Mouse (Mus musculus): ENCODE results near the gene Pawr.

Gene Pawr

GRCm38 (mm10) chr10:108389927-108390287, 58.0 kb downstream of the Pawr start:
- in situ Hi-C loops (cut with MboI, MseI): no loop called here

DNA sequence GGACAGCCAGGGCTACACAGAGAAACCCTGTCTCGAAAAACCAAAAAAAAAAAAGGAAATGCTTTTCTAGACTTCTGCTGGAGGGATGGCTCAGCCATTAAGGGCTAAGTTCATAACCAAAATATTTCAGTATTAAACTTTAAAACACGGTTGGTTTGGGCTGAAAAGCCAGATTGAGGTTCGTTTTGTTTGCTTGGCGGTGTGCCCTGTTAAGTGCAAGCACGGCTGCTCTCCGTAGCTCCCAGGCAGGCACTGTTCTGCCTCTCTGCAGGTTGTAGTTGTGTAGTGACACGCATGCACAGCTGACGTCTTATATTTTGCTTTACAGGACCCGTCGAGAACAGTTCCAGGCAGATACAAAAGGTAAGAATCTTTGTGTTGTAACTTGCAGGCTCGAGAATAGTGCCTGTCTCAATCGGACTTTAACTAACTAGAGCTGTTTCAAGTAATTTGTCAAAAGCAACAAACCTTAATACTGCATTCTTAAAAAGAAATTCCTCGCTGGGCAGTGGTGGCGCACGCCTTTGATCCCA, 59.5 kb downstream of the Pawr start:
- in situ Hi-C loops (cut with MboI, MseI): no loop called here

DNA sequence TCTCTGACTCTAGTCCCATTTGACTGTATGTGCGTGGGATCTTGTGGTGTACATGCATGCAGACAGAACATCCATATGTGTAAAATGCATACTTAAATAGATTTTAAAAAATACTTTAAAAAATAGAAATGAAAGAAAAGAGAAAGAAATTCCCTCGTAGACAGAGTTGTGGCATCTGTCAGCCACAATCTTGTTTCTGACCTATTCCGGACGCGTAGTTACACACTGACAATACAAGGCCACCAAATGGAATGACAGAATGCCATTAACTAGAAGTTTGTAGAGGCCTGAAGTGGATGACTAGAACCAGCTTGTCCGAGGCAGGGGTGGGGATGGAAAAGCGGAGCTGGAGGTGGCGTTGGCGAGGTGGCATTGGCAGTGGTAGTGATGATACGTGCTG, 60.2 kb downstream of the Pawr start:
- in situ Hi-C loops (cut with MboI, MseI): no loop called here

GRCm38 (mm10) chr10:108394306-108394705, 62.4 kb downstream of the Pawr start:
- in situ Hi-C loops (cut with MboI, MseI): no loop called here

DNA sequence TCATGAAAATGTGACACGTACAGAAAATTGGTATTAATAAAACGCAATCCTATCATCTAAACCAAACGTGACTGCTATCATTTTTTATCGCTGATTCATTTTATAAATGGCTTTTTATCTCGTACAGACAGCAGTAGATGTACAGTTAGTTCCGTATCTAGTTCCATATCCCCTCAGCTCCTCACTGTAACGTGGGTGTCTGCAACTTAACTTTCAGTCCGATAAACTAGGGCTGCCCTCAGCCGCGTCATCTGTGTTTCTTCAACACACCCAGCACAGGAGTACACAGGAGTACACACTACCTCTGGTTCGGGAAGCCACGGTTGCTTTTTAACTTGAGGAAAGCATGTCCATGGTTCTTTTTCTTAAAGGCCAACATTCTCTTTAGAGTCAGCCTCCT, 63.3 kb downstream of the Pawr start:
- in situ Hi-C loops (cut with MboI, MseI): no loop called here

DNA sequence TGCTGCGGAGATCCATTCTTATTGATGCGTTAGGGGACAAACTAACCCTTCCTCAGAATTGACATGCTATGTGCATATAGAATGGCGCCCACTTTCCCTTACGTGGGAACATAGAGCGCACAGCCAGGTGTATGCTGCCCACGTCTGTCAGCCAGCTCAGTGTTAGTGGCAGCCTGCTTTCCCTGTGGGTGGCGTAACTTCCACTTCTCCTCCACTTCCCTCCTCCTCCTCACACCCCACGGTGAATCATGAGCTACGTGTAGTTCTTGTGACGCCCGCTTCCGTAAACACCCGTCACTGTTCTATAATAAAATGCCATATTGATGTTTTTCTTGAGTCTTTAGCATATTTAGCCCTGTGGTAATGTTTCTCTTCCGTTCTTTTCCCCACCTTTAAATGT, 63.7 kb downstream of the Pawr start:
- in situ Hi-C loops (cut with MboI, MseI): no loop called here

GRCm38 (mm10) chr10:108402751-108403150, 70.8 kb downstream of the Pawr start:
- in situ Hi-C loops (cut with MboI, MseI): no loop called here

DNA sequence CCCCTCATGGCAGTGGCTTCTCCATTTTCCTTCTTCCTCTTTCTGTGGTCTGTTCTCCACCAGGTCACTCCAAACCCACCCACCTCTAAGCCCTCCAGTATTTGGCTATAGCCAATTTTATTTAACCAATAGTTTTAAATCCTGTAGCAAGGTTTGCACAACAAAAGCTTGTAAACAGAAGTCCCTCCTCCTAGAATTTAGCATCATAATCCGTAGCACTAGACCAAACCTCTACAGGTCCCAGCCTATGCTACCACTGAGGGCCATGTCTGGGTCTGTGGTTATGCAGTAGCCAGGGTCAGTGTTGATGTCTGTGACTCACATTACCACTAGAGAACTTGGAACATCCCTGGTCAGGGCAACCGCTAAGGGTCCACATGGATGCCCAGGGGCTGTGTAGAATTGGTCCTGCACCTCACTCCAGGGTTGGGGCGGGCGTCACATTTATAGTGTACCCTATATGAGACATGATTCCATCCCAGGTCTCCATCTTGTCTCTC, 71.5 kb downstream of the Pawr start:
- in situ Hi-C loops (cut with MboI, MseI): no loop called here

GRCm38 (mm10) chr10:108404087-108404486, 72.2 kb downstream of the Pawr start:
- in situ Hi-C loops (cut with MboI, MseI): no loop called here

DNA sequence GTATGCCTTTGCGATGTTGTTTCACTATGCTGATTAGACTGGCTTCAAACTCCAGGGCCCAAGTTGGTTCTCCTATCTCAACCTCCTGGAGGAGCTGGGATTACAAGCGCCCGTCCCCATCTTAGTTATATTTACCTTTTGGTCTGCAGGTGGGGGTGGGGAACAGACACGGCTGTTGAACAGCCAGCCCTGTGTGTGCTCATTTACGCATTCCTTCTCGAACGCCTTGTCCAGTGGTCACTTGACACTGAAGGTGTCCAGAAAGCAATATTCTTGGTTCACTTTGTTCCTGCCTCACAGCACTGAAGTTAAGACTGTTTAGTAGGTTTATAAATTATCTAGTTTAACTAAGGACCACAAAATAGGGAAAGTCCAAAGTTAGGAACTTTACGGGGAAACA, 73.2 kb downstream of the Pawr start:
- in situ Hi-C loops (cut with MboI, MseI): no loop called here

- in situ Hi-C loops (cut with MboI, MseI): no loop called here
Observed at GRCm38 (mm10) chr10:108405931-108406330, 74.0 kb downstream of the Pawr start.

GRCm38 (mm10) chr10:108406798-108407754, 75.2 kb downstream of the Pawr start:
- in situ Hi-C loops (cut with MboI, MseI): no loop called here

DNA sequence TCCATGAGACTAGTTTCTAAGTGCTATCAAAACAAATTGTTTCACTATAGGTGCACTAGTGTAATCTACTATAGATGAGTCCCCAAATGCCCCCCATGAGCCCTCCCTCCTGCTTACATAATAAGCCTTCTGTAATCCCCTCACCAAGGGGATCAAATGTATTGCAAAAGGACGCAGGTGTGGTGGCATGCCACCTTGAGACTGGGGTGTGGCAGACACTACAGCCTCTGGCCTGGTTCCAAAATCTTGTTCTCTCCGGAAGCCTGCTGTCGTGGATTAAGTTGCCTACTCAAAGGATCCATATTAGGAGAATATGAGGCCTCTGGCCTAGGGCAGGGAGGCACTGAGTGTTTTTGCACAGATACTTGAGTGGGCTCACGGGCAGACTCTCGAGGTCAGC, 76.1 kb downstream of the Pawr start:
- in situ Hi-C loops (cut with MboI, MseI): no loop called here

DNA sequence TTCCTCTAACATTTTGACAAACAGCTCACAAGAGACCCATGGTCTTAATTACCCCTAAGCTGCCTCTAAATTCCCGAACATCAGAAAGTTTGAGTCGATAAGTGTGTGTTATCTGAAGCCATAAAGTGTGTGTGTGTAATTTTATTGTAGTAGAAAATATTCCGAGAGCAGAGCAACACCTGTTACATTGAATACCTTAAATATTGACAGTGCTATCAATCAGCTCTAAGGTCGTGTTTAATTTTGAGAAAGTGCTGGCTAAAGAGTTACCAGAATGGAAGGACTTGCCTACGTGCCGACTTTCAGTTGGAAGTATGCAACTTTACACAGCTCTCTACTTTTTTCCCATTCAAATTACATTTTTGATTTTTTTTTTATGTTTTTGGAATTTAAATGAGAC, 76.5 kb downstream of the Pawr start:
- in situ Hi-C loops (cut with MboI, MseI): no loop called here

DNA sequence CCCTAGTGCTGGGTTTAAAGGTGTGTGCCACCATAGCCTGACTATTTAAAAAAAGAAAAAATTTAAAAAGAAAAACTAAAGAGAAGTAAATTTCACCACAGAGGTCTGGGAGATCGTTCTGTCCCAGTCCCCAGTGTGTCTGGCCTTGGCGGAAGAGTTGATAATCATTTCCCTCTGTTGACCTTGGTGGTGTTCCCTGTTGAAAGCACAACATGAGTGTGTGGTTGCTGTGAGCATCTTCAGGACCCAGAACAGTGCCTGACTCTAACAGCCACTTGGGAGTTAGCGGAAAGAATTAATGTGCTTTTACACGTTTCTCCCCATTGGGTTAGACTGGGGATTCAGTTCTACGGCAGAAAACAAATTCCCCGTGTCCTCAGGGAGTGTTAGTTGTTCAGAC, 77.1 kb downstream of the Pawr start:
- in situ Hi-C loops (cut with MboI, MseI): no loop called here

DNA sequence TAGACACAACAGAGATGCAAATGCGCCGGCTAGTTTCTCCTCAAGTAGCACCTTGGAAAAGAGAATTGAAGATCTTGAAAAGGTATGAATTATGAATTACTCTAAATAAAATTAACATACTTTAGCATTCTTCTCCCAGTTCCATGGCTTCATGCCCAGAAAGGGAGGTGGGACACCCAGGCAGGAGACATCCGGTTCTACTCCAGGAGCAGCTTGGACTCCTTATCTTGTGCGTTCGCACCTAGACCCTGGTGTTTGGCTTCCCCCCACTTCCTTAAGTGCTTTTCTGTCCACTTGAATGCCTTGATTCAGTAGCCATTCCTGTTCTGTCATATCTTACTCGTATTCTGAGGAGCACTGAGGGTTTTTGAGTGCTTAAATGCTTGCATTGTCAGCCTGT, 77.6 kb downstream of the Pawr start:
- in situ Hi-C loops (cut with MboI, MseI): no loop called here

DNA sequence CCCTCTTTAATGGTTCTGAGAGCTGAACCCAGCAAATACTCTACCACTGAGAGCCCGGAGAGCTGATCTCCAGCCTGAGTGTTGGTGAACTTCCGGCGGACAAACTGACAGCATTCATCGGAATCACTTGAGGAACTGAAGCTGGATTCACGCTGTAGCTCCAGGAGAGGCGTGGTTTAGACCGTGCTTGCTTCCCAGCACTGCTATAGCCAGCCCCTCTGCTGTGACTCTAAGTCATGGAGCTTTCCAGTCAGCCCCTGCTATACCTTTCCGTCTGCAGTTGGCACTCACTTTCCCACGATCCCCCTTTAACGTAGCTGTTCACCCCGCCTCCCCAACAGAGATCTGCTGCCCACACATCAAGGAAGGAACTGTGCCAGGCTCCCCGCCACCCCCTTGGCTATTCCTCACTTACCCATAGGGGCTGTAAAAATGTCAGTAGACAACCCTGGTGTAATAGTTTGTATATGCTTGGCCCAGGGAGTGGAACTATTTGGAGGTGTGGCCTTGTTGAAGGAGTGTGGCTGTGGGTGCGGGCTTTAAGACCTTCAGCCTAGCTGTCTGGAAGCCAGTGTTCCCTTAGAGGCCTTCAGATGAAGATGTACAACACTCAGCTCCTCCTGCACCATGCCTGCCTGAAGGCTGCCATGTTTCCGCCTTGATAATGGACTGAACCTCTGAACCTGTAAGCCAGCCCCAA, 83.2 kb downstream of the Pawr start:
- in situ Hi-C loops (cut with MboI, MseI): no loop called here

DNA sequence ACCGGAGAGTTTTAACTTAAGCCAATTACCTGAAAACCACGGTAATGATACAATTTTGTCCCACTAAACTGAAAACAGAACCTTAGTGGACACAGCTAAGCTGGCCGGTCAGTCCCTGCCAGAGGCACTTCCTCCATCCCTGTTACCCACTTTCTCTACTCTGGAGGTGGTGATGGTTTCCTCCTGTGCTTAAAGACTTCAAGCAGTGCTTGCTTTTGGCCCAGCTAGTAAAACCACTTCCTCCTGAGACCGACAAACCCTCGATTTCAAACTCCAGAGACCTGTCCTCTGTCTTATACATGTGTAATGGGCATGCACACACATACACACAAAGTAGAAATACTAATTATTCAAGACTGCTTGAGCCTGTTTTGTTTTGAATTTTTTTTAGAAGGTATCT, 85.5 kb downstream of the Pawr start:
- in situ Hi-C loops (cut with MboI, MseI): no loop called here

GRCm38 (mm10) chr10:108430553-108430952, 98.6 kb downstream of the Pawr start:
- in situ Hi-C loops (cut with MboI, MseI): no loop called here

DNA sequence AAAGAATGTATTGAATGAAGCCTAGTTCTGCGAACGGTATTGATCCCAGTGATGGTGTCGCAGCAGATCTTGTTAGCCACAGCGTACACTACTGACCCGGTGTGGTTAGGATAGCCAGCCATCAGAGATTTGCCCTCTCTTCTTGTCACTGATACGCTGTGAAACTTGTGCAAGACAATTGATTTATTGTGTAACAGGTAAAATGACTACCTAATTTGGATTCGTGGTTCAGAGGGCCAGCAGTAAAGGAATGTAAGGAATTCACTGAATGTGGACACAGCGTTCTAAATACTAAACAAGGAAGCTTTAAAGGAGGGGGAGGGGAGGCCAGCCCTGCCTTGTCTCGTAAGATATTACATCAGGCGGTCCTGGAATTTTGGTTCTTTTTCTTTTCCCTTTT, 100.3 kb downstream of the Pawr start:
- in situ Hi-C loops (cut with MboI, MseI): no loop called here

DNA sequence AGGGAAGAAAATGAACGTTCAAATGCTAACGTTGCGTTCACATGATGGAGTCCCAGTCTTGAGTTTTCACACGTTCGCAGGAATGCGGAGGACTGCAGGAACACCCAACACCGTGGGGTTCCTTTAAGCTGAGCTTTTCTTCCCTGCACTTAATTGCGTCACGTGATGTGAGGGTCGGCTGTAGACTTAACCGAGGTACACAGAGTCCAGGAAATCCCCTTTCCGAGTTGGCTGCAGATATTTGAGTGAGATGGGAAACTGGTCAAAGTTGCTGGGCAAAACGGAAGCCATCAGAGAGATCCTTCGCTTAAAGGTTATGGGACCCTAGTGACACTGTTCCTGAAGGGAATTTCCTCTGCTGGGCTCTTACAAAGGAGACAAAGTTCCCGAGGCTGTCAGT, 102.1 kb downstream of the Pawr start:
- in situ Hi-C loops (cut with MboI, MseI): no loop called here

GRCm38 (mm10) chr10:108435616-108436015, 103.7 kb downstream of the Pawr start:
- in situ Hi-C loops (cut with MboI, MseI): no loop called here

- in situ Hi-C loops (cut with MboI, MseI): no loop called here
Observed at GRCm38 (mm10) chr10:108436365-108436764, 104.4 kb downstream of the Pawr start.

All from regulatory T cell (primary cell).